Mouse (Mus musculus) myocyte (in vitro differentiated cells): ENCODE measurements at regions not wholly inside any gene's neighbourhood (a gene's known extent, or its start where the extent isn't known, plus 50 kb on each side); places are given as distances from the start of the nearest gene placed in this dataset.

ENCODE experiments used
- H3K27me3 ChIP-seq: one replicate; pipeline ENCODE4 v1.6.1; 2011; ENCODE audit not compliant: control insufficient read depth, insufficient read depth, insufficient read length
- H3K36me3 ChIP-seq: one replicate; pipeline ENCODE4 v1.6.1; 2011; ENCODE audit not compliant: control insufficient read depth, insufficient read depth
- H3K4me2 ChIP-seq: one replicate; pipeline ENCODE4 v1.6.1; 2011; ENCODE audit warnings: low read depth, control low read depth
- H3K4me3 ChIP-seq: one replicate; pipeline ENCODE4 v1.5.1; 2011; ENCODE audit warnings: mild to moderate bottlenecking, control low read depth, moderate library complexity
- H3K79me2 ChIP-seq: one replicate; pipeline ENCODE4 v1.6.1; 2011; ENCODE audit not compliant: control insufficient read depth, insufficient read depth
- H3ac ChIP-seq: one replicate; pipeline ENCODE4 v1.6.1; 2011; ENCODE audit not compliant: control insufficient read depth, insufficient read length
- CEBPB ChIP-seq: IDR thresholded peaks from 2 replicates; pipeline ENCODE4 v1.6.1; 2011; ENCODE audit warnings: mild to moderate bottlenecking, moderate library complexity; ENCODE audit not compliant: poor library complexity, insufficient read depth, severe bottlenecking
- E2F4 ChIP-seq: IDR thresholded peaks from one replicate; pipeline ENCODE4 v1.6.1; 2011; ENCODE audit warnings: mild to moderate bottlenecking, control low read depth, moderate library complexity; ENCODE audit not compliant: insufficient read depth
- MAX ChIP-seq: IDR thresholded peaks from one replicate; pipeline ENCODE4 v1.6.1; 2011; ENCODE audit warnings: low read depth, mild to moderate bottlenecking, control low read depth
- MYOD1 ChIP-seq, 3 experiments: IDR thresholded peaks; one replicate each; pipeline ENCODE4 v1.6.1; 2011; ENCODE audit warnings: control low read depth in 2 of 3, low read depth in 2 of 3, mild to moderate bottlenecking in 2 of 3, moderate library complexity in 1 of 3; ENCODE audit not compliant: insufficient read length in 2 of 3, control insufficient read depth in 1 of 3
- MYOG ChIP-seq, 3 experiments: IDR thresholded peaks; one replicate each; pipeline ENCODE4 v1.6.1; 2011; ENCODE audit warnings: control low read depth in 2 of 3, low read depth in 2 of 3, mild to moderate bottlenecking in 2 of 3; ENCODE audit not compliant: insufficient read length in 2 of 3, control insufficient read depth in 1 of 3, insufficient read depth in 1 of 3
- POLR2A ChIP-seq: IDR thresholded peaks from one replicate; pipeline ENCODE4 v1.6.1; 2011; ENCODE audit warnings: low read depth, mild to moderate bottlenecking, control low read depth, moderate library complexity; ENCODE audit not compliant: insufficient read length
- POLR2AphosphoS2 ChIP-seq: IDR thresholded peaks from one replicate; pipeline ENCODE4 v1.6.1; 2011; ENCODE audit warnings: low read depth, control low read depth; ENCODE audit not compliant: insufficient read length
- REST ChIP-seq: IDR thresholded peaks from one replicate; pipeline ENCODE4 v1.6.1; 2011; ENCODE audit warnings: mild to moderate bottlenecking, control low read depth, moderate library complexity; ENCODE audit not compliant: insufficient read depth, insufficient read length
- SRF ChIP-seq: IDR thresholded peaks from one replicate; pipeline ENCODE4 v1.6.1; 2011; ENCODE audit warnings: low read depth; ENCODE audit not compliant: control insufficient read depth, insufficient read length
- TCF12 ChIP-seq: IDR thresholded peaks from one replicate; pipeline ENCODE4 v1.6.1; 2011; ENCODE audit warnings: mild to moderate bottlenecking, control low read depth; ENCODE audit not compliant: poor library complexity, insufficient read depth, severe bottlenecking
- TCF3 ChIP-seq: IDR thresholded peaks from one replicate; pipeline ENCODE4 v1.6.1; 2011; ENCODE audit warnings: low read depth, control low read depth; ENCODE audit not compliant: insufficient read length
- USF1 ChIP-seq: IDR thresholded peaks from one replicate; pipeline ENCODE4 v1.6.1; 2011; ENCODE audit warnings: low read depth, mild to moderate bottlenecking, control low read depth, moderate library complexity

DNA sequence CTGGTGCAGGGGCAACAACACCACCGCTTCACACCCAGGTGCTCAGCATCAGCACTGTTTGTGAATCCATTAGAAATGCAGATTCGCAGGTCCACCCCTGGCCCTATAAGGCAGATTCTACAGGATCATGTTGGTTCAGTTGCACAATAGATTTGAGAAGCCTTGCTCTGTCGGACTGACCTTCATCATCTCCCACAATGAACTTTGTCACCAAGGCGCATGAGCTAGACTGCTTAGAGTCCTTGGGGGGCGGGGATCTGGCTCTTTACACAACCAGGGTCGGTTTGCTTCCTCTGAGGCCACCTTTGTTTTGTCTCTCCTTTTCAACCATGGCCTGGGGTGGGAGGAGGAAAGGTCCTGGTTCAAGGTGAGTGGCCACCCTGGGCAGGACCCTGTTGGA, 209.7 kb downstream of the Igsf11 start:
- Histone ChIP-seq H3ac (no peak overlapping the region), H3K4me2 (no peak overlapping the region), H3K36me3 (no peaks in the 10 kb centered on the region), H3K4me3 (no peak overlapping the region), H3K79me2 (no peaks in the 10 kb centered on the region), H3K27me3 (no peaks in the 10 kb centered on the region)
- no peak for TF ChIP-seq TCF12
- no peak for TF ChIP-seq MAX
- TF ChIP-seq MYOD1 (IDR thresholded peaks at IDR 0.05; ENCODE audit: control insufficient read depth in 1 of 3, insufficient read length in 2 of 3, low read depth in 2 of 3), result no peak
- no peak for TF ChIP-seq USF1
- TF ChIP-seq POLR2A, result no peak
- TF ChIP-seq MYOG (IDR thresholded peaks at IDR 0.05; ENCODE audit: control insufficient read depth in 1 of 3, insufficient read depth in 1 of 3, insufficient read length in 2 of 3, low read depth in 2 of 3), result no peak
- TF ChIP-seq CEBPB, result no peak
- no peak for TF ChIP-seq SRF
- TF ChIP-seq REST, result no peak
- TF ChIP-seq E2F4, result no peak
- no peak for TF ChIP-seq POLR2AphosphoS2
- TF ChIP-seq TCF3, result no peak

DNA sequence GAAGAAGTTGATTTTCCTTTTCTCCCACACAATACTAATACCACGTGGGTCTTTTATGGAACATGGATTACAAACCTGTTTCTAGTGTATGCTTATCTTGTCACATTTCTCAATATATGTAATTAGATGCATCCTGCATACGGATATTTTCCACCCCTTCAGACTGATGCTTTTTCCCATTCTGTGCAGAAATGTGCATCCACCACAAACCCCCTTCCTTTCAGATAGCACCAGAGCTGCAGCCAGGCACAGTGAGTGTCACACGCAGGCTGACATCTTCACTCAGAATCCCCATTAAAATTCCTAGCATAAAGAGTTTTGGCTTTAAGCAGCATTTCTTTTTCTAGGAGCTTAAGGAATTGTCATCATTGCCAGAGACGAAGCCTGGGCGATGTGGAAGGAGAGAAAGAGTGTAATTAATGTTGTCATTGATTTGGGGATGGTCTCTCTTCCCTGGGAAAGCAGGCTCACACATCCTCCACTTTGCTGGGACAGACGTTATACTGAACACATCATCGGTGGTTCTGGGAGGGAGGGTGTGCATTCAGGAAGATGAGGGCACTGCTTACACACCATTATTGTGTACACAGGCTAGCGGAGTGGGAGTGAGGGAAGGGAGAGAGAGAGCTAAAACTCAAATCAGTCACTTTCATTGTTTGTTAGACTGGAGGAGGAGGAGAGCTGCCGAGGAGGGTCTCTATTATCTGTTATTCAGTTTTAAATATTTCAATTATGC, 211.1 kb downstream of the Igsf11 start:
- Histone ChIP-seq H3K79me2 (no peaks in the 10 kb centered on the region), H3K4me2 (no peak overlapping the region), H3K4me3 (no peak overlapping the region), H3K36me3 (no peaks in the 10 kb centered on the region), H3K27me3 (no peaks in the 10 kb centered on the region), H3ac (no peak overlapping the region)
- TF ChIP-seq POLR2AphosphoS2 (no peak), MYOD1 (IDR thresholded peaks at IDR 0.05; ENCODE audit: control insufficient read depth in 1 of 3, insufficient read length in 2 of 3, low read depth in 2 of 3) (no peak), E2F4 (no peak), USF1 (no peak), MAX (no peak), POLR2A (no peak)

DNA sequence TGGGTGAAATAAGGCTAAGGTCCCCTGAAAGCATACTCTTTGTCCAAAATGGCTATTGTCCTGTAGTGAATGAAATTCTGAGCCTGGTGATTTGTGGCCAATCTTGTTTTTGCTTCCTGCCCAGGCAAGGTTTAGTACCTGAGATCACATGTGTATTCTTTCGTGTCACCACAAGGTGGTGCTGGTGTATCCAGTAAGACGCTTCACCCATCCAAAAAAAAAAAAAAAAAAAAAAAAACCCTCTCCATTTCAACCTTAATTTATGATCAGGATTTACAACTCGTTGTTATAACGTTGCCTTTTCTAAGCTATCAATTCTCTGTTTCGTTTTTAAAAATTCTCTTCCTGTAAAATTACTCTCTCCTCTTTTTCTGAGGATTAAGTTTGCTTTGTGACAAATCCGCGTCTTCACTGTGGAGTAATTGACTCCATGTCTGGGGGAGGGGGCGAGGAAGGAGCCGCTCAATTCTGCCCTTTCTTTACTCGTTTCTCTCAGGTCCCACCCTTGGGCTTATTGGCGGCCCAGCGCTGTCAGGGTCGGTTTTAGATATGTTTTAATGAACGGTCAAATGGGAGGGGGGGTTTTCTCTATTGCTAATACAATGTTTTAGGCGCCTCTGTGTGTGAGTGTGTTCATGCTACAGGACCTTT, 217.0 kb downstream of the Igsf11 start:
- peak overlapping the region; percentile 61 for H3K4me2 ChIP-seq
- no peak overlapping the region for H3ac ChIP-seq
- H3K36me3 ChIP-seq, result no peaks in the 10 kb centered on the region
- H3K4me3 ChIP-seq, result no peak overlapping the region
- H3K79me2 ChIP-seq, result no peaks in the 10 kb centered on the region
- TF ChIP-seq REST, result no peak
- H3K27me3 ChIP-seq, result no peaks in the 10 kb centered on the region

DNA sequence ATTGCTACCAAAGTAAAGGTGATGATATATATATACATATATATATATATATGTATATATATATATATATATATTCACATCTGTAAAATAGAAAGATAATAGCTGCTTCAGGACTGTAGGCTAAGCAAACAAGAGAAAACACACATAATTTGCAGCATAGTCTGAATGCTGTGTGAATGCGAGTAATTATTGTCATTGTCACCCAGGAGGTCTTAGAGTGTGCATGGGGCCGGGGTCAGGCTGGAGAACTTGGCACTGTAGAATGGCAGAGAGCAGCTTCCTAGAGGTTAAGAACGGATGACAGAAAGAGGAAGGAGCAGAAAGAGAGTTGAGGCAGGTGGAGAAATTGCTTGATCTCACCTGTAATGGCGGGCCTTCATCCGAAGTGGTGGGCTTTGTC, 217.6 kb downstream of the Igsf11 start:
- no peaks in the 10 kb centered on the region for H3K79me2 ChIP-seq
- H3ac ChIP-seq, result no peak overlapping the region
- H3K4me3 ChIP-seq, result no peak overlapping the region
- H3K27me3 ChIP-seq, result no peaks in the 10 kb centered on the region
- TF ChIP-seq MYOD1 (IDR thresholded peaks at IDR 0.05; ENCODE audit: control insufficient read depth in 1 of 3, insufficient read length in 2 of 3, low read depth in 2 of 3) (no peak), E2F4 (no peak), MAX (no peak), USF1 (no peak), POLR2AphosphoS2 (no peak), POLR2A (no peak), TCF12 (no peak), CEBPB (no peak), REST (no peak), SRF (no peak), MYOG (IDR thresholded peaks at IDR 0.05; ENCODE audit: control insufficient read depth in 1 of 3, insufficient read depth in 1 of 3, insufficient read length in 2 of 3, low read depth in 2 of 3) (no peak), TCF3 (no peak)
- no peaks in the 10 kb centered on the region for H3K36me3 ChIP-seq
- H3K4me2 ChIP-seq, result no peak overlapping the region

DNA sequence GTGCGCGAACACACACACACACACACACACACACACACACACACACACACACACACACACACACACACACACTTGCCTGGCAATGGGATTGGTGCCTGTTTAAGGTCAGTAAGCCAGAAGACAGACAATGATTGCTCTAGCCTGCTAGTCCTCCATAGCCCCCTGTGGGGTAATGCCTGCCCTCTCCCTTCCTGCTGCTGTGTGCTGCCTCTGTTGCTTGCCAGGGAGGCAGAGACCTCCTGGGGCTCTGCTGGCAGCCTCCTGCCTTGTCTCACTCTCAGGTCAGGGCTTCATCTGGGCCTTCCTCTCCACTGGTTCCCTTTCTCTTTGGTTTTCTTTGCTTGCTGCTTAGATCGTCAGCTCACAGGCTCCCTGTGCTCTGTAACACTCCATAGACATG, 225.6 kb downstream of the Igsf11 start:
- Histone ChIP-seq H3K4me2 (no peak overlapping the region), H3K27me3 (no peaks in the 10 kb centered on the region), H3ac (no peak overlapping the region), H3K36me3 (no peaks in the 10 kb centered on the region), H3K79me2 (no peaks in the 10 kb centered on the region), H3K4me3 (no peak overlapping the region)
- TF ChIP-seq USF1 (no peak), CEBPB (no peak), SRF (no peak), E2F4 (no peak), POLR2AphosphoS2 (no peak), MYOG (IDR thresholded peaks at IDR 0.05; ENCODE audit: control insufficient read depth in 1 of 3, insufficient read depth in 1 of 3, insufficient read length in 2 of 3, low read depth in 2 of 3) (no peak), TCF12 (no peak), POLR2A (no peak), MAX (no peak), TCF3 (no peak), REST (no peak), MYOD1 (IDR thresholded peaks at IDR 0.05; ENCODE audit: control insufficient read depth in 1 of 3, insufficient read length in 2 of 3, low read depth in 2 of 3) (no peak)
